Mouse (Mus musculus) small intestine, adult 2 months (tissue): Measurements from ENCODE around the gene Gm5108.

ENCODE experiments used
- CTCF ChIP-seq: fragments of 200-500 bp; IDR thresholded peaks from 2 replicates; pipeline ENCODE4 v1.5.1; 2012; ENCODE audit warnings: low read depth, mild to moderate bottlenecking, control low read depth, inconsistent platforms, low read length, moderate library complexity, mixed read lengths; ENCODE audit not compliant: insufficient replicate concordance, insufficient read length; ENCODE audit errors: extremely low read depth
- POLR2A ChIP-seq: fragments of 200-500 bp; IDR thresholded peaks from 2 replicates; pipeline ENCODE4 v1.6.1; 2012; ENCODE audit warnings: low read depth, mild to moderate bottlenecking, control low read depth, inconsistent platforms, low read length, moderate library complexity

GRCm38 (mm10) chr5:68004419-68004818 is 63.0 kb downstream of the Gm5108 start:
- TF ChIP-seq CTCF (no peak), POLR2A (no peak)
